Mouse (Mus musculus) midbrain, embryonic 11.5 days (tissue): ENCODE data around the gene Rufy4. TPM values are rescaled to one million over a fixed set of nuclear protein-coding genes. Genes with fewer than 3 reads are reported as not detected.

Experiments used
- ATAC-seq: fragments of 200-750 bp; cut with Nextera tagmentation; 2 replicates; pipeline ENCODE4 v1.8.0; 2017; ENCODE audit warnings: moderate TSS enrichment, moderate library complexity; ENCODE audit not compliant: low FRiP score
- DNase-seq: peaks from one replicate; pipeline ENCODE4 v3.0.0; 2015; ENCODE audit warnings: low spot score; ENCODE audit errors: missing footprints
- H3K27ac ChIP-seq: fragments of 300-500 bp; sonication (generic); 2 replicates; pipeline ENCODE4 v1.5.1; 2014; ENCODE audit warnings: low read depth, low read length
- H3K27me3 ChIP-seq: fragments of 300-500 bp; sonication (generic); 2 replicates; pipeline ENCODE4 v1.6.1; 2014; ENCODE audit warnings: mild to moderate bottlenecking, low read length, moderate library complexity, mixed read lengths; ENCODE audit not compliant: control insufficient read depth, insufficient read depth
- H3K36me3 ChIP-seq: fragments of 300-500 bp; sonication (generic); 2 replicates; pipeline ENCODE4 v1.6.1; 2014; ENCODE audit warnings: mild to moderate bottlenecking, low read length, moderate library complexity, mixed read lengths; ENCODE audit not compliant: control insufficient read depth, insufficient read depth
- H3K4me1 ChIP-seq: fragments of 300-500 bp; sonication (generic); 2 replicates; pipeline ENCODE4 v1.6.1; 2014; ENCODE audit warnings: low read length; ENCODE audit not compliant: control insufficient read depth, insufficient read depth
- H3K4me2 ChIP-seq: fragments of 300-500 bp; sonication (generic); 2 replicates; pipeline ENCODE4 v1.6.1; 2014; ENCODE audit warnings: mild to moderate bottlenecking, moderate library complexity
- H3K4me3 ChIP-seq: fragments of 300-500 bp; sonication (generic); 2 replicates; pipeline ENCODE4 v1.5.1; 2014; ENCODE audit warnings: low read depth, low read length
- H3K9ac ChIP-seq: fragments of 300-500 bp; sonication (generic); 2 replicates; pipeline ENCODE4 v1.6.1; 2014; ENCODE audit warnings: low read length
- H3K9me3 ChIP-seq: fragments of 300-500 bp; sonication (generic); 2 replicates; pipeline ENCODE4 v1.6.1; 2016; ENCODE audit warnings: low read length; ENCODE audit not compliant: control insufficient read depth
- WGBS: fragments of 180-500 bp; shearing (Covaris S2); extraction: QIAGEN DNeasy Blood & Tissue Kit; methylation state at CpG from one replicate; pipeline ENCODE4 v1.1.7; 2014; 5-methylcytosine and 5-hydroxymethylcytosine counted together
- polyA plus RNA-seq: library from polyadenylated mRNA; unstranded; fragments of >200 nt; fragmentation: Nextera tagmentation; extraction: Ambion mirVana; gene quantifications from 2 replicates; pipeline ENCODE4 v1.2.1, GENCODE M21; 2014

Gene Rufy4
- polyA plus RNA-seq, 1 experiment from 2014 or later = 0.25 TPM

GRCm38 (mm10) chr1:74090329-74090728, 35.0 kb upstream of the Rufy4 start:
- H3K4me1 ChIP-seq = peaks cover 14% of the 10 kb centered on the region
- H3K27ac ChIP-seq = no peak overlapping the region

GRCm38 (mm10) chr1:74091138-74091537, 34.2 kb upstream of the Rufy4 start:
- ATAC-seq (0 out of 2 replicates have a peak, but pooled peaks have one; percentile 33), DNase-seq (no peak)
- Histone ChIP-seq H3K9me3 (no peaks in the 10 kb centered on the region), H3K4me2 (no peak overlapping the region), H3K4me3 (no peak overlapping the region), H3K9ac (0 out of 2 replicates have a peak overlapping the region, but pooled peaks have one; percentile 9), H3K4me1 (peaks cover 14% of the 10 kb centered on the region), H3K27ac (no peak overlapping the region), H3K27me3 (no peaks in the 10 kb centered on the region), H3K36me3 (no peaks in the 10 kb centered on the region)
- 24% methylated on average over 6 of the region's 7 CpGs for WGBS

More at GRCm38 (mm10) chr1:74090329-74090728, 35.0 kb upstream of the Rufy4 start:
- H3K9ac ChIP-seq = no peak overlapping the region
- H3K36me3 ChIP-seq = no peaks in the 10 kb centered on the region
- no peak for DNase-seq
- no peaks in the 10 kb centered on the region for H3K27me3 ChIP-seq
- no peaks in the 10 kb centered on the region for H3K9me3 ChIP-seq
- no peak for ATAC-seq
- no peak overlapping the region for H3K4me3 ChIP-seq
- H3K4me2 ChIP-seq = no peak overlapping the region
- WGBS = 62% methylated on average over 7 of the region's 7 CpGs

DNA sequence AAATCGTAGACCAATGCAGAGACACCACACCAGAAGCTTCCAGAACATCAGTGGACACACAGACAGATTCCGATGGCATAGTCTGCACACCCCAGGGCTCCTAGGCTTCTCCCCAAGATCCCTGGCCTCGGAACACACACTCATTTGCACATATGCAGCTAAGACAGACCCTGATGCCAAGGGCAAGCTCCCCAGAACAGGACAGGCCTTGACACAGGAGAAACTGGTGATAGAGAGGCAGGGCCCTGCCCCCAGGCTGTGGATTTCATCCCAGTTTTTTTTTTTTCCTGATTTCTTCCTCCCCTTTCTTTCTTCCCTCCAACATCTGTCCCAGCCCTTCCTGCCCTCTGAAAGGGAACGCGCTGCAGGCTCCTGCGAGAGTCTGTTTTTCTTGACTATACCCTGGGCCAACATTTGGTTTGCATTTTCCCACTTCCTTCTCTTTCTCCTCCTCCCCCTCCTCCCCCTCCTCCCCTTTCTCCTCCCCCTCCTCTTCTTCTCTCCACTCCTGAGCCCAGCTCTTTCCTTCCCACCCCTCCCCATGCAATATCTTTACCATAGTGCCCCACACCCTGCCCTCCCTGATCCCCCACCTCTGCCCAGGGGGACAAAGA, 33.6 kb upstream of the Rufy4 start:
- 58% methylated on average over 6 of the region's 6 CpGs for WGBS
- H3K27me3 ChIP-seq = 0 out of 2 replicates have a peak, but pooled peaks cover 2% of the 10 kb centered on the region
- DNase-seq = no peak
- H3K9me3 ChIP-seq = no peaks in the 10 kb centered on the region
- H3K27ac ChIP-seq = no peak overlapping the region
- no peaks in the 10 kb centered on the region for H3K36me3 ChIP-seq
- no peak overlapping the region for H3K4me2 ChIP-seq
- 0 out of 2 replicates have a peak overlapping the region, but pooled peaks have one; percentile 17 for H3K9ac ChIP-seq
- peaks cover 14% of the 10 kb centered on the region for H3K4me1 ChIP-seq
- no peak overlapping the region for H3K4me3 ChIP-seq
- peak; percentile 19; the same call in 1 of the 2 replicates for ATAC-seq

GRCm38 (mm10) chr1:74092242-74092641, 33.1 kb upstream of the Rufy4 start:
- peaks cover 14% of the 10 kb centered on the region for H3K4me1 ChIP-seq
- peaks cover 4% of the 10 kb centered on the region for H3K27me3 ChIP-seq
- DNase-seq = no peak
- no peaks in the 10 kb centered on the region for H3K36me3 ChIP-seq
- H3K4me2 ChIP-seq = no peak overlapping the region
- no peak overlapping the region for H3K4me3 ChIP-seq
- ATAC-seq = peak; percentile 42; the same call in 1 of the 2 replicates
- WGBS = 57% methylated on average over 10 of the region's 10 CpGs
- no peaks in the 10 kb centered on the region for H3K9me3 ChIP-seq
- H3K9ac ChIP-seq = no peak overlapping the region
- no peak overlapping the region for H3K27ac ChIP-seq

GRCm38 (mm10) chr1:74093447-74093846, 31.9 kb upstream of the Rufy4 start:
- 80% methylated on average over 5 of the region's 5 CpGs for WGBS

GRCm38 (mm10) chr1:74094497-74095270, 30.7 kb upstream of the Rufy4 start:
- Histone ChIP-seq H3K36me3 (no peaks in the 10 kb centered on the region), H3K27me3 (peaks cover 20% of the 10 kb centered on the region), H3K9ac (no peak overlapping the region), H3K4me1 (peaks cover 25% of the 10 kb centered on the region), H3K4me3 (no peak overlapping the region), H3K27ac (no peak overlapping the region), H3K9me3 (no peaks in the 10 kb centered on the region), H3K4me2 (no peak overlapping the region)
- 51% methylated on average over 7 of the region's 7 CpGs for WGBS
- no peak for DNase-seq
- ATAC-seq = no peak

More at GRCm38 (mm10) chr1:74093447-74093846, 31.9 kb upstream of the Rufy4 start:
- H3K4me2 ChIP-seq = no peak overlapping the region
- DNase-seq (no peak), ATAC-seq (no peak)
- no peak overlapping the region for H3K9ac ChIP-seq
- no peaks in the 10 kb centered on the region for H3K36me3 ChIP-seq
- peaks cover 13% of the 10 kb centered on the region for H3K27me3 ChIP-seq
- no peak overlapping the region for H3K27ac ChIP-seq
- H3K4me1 ChIP-seq = peaks cover 17% of the 10 kb centered on the region
- H3K4me3 ChIP-seq = no peak overlapping the region
- no peaks in the 10 kb centered on the region for H3K9me3 ChIP-seq

DNA sequence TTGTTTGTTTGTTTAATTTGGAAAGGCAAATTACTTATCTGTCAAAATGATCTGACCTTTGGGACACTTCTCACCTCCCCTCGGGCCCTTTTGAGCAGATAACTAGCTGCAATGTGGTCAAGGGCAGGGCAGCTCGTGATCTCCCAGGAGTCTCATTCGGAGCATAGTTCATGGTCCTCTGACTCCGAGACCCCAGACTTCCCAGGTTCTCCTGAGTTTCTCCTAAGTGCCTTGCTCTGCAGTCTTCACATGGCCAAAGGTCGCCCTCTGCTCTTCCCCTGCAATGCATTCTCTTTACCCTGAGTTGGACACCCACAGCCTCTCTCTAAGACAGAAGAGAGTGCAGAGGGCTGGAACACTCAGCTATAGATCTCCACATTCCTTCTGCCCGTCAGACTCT, 30.0 kb upstream of the Rufy4 start:
- H3K4me1 ChIP-seq = peaks cover 28% of the 10 kb centered on the region
- H3K36me3 ChIP-seq = no peaks in the 10 kb centered on the region
- DNase-seq (no peak), ATAC-seq (no peak)
- H3K4me3 ChIP-seq = no peak overlapping the region
- no peak overlapping the region for H3K9ac ChIP-seq
- H3K27me3 ChIP-seq = peaks cover 25% of the 10 kb centered on the region
- no peak overlapping the region for H3K27ac ChIP-seq
- WGBS = 57% methylated on average over 6 of the region's 6 CpGs
- H3K9me3 ChIP-seq = no peaks in the 10 kb centered on the region
- H3K4me2 ChIP-seq = no peak overlapping the region

- Histone ChIP-seq H3K9me3 (no peaks in the 10 kb centered on the region), H3K4me2 (no peak overlapping the region), H3K4me1 (peaks cover 28% of the 10 kb centered on the region), H3K4me3 (no peak overlapping the region), H3K9ac (no peak overlapping the region), H3K27ac (no peak overlapping the region), H3K27me3 (peaks cover 30% of the 10 kb centered on the region), H3K36me3 (no peaks in the 10 kb centered on the region)
- DNase-seq (no peak), ATAC-seq (no peak)
- WGBS = 49% methylated on average over 3 of the region's 3 CpGs
These were observed 29.6 kb upstream of the Rufy4 start for GRCm38 (mm10) chr1:74095728-74096127.
